Mouse (Mus musculus): ENCODE results near the gene Nme9. TPM values are rescaled to one million over a fixed set of nuclear protein-coding genes. Genes with fewer than 3 reads are reported as not detected.
A peak's percentile ranks its signal among the peaks of the same experiment; 100 is the strongest.

Nme9 gene
- total RNA-seq, 2 experiments from 2014 or later: 0.85 TPM; not detected in 1

- DNase-seq: peak; percentile 86 to 89
These were observed 14.9 kb upstream of the Nme9 start for GRCm38 (mm10) chr9:99436182-99437030.

GRCm38 (mm10) chr9:99437031-99437764, 14.1 kb upstream of the Nme9 start, which contains the start of gene Mras:
TSS of gene Mras (minus strand) at chr9:99437381.
- peak in 1 of 2 experiments; percentile 46 for DNase-seq

GRCm38 (mm10) chr9:99437781-99438565, 13.3 kb upstream of the Nme9 start:
- no peak for DNase-seq

- no peak for DNase-seq
These were observed 12.2 kb upstream of the Nme9 start for GRCm38 (mm10) chr9:99439064-99439463.

GRCm38 (mm10) chr9:99440941-99441340, 10.3 kb upstream of the Nme9 start:
- no peak for DNase-seq

GRCm38 (mm10) chr9:99441647-99442433, 9.4 kb upstream of the Nme9 start:
- DNase-seq: no peak

GRCm38 (mm10) chr9:99444590-99445178, 6.6 kb upstream of the Nme9 start:
- DNase-seq: no peak

GRCm38 (mm10) chr9:99446259-99446658, 5.0 kb upstream of the Nme9 start:
- DNase-seq: no peak

- DNase-seq: no peak
These were observed 4.0 kb upstream of the Nme9 start for GRCm38 (mm10) chr9:99447323-99447722.

- peak; percentile 30 to 31 for DNase-seq
These were observed 1.2 kb upstream of the Nme9 start for GRCm38 (mm10) chr9:99449886-99450647.

GRCm38 (mm10) chr9:99454211-99454610, 2.9 kb downstream of the Nme9 start:
- no peak for DNase-seq

GRCm38 (mm10) chr9:99458529-99459208, 7.4 kb downstream of the Nme9 start:
- peak in 1 of 2 experiments; percentile 63 for DNase-seq

GRCm38 (mm10) chr9:99459730-99460129, 8.5 kb downstream of the Nme9 start:
- DNase-seq: no peak

GRCm38 (mm10) chr9:99464876-99465275, 13.6 kb downstream of the Nme9 start:
- DNase-seq: no peak

GRCm38 (mm10) chr9:99468572-99468971, 17.3 kb downstream of the Nme9 start:
- no peak for DNase-seq

- DNase-seq: no peak
These were observed 18.5 kb downstream of the Nme9 start for GRCm38 (mm10) chr9:99469681-99470273.

GRCm38 (mm10) chr9:99470347-99471092, 19.2 kb downstream of the Nme9 start:
- no peak for DNase-seq

GRCm38 (mm10) chr9:99471334-99471733, 20.1 kb downstream of the Nme9 start:
- no peak for DNase-seq

Measured in heart, adult 18-20 months (tissue).